Mouse (Mus musculus): ENCODE measurements around the gene Smarcb1. TPM values are rescaled to one million over a fixed set of nuclear protein-coding genes. Genes with fewer than 3 reads are reported as not detected.
A peak's percentile ranks its signal among the peaks of the same experiment; 100 is the strongest.

The Smarcb1 gene
- total and polyA plus RNA-seq, 2 experiments: 10.9 to 18.1 TPM

- Histone ChIP-seq H3K9ac (ENCODE audit: low read depth, low read length) (no peak overlapping the region; the same call in 1 of the 2 replicates), H3K4me1 (ENCODE audit: control insufficient read depth, insufficient read depth, low read length) (peaks cover 5% of the 10 kb centered on the region; the same call in 1 of the 2 replicates), H3K27ac (replicated peaks; ENCODE audit: insufficient read depth, low read depth, low read length) (no peak overlapping the region), H3K36me3 (ENCODE audit: control insufficient read depth, insufficient read depth, low read length) (peaks cover 2% of the 10 kb centered on the region; the same call in 1 of the 2 replicates), H3K4me3 (ENCODE audit: insufficient read depth, low read depth, low read length) (no peak overlapping the region), H3K79me2 (ENCODE audit: control insufficient read depth, insufficient read depth, low read length) (no peaks in the 10 kb centered on the region), H3K27me3 (ENCODE audit: control insufficient read depth, insufficient read depth, low read length) (no peaks in the 10 kb centered on the region)
- no peak for TF ChIP-seq POLR2A (IDR thresholded peaks at IDR 0.05; ENCODE audit: extremely low read depth, insufficient read depth, low read length)
- TF ChIP-seq CTCF (IDR thresholded peaks at IDR 0.05; ENCODE audit: low read depth, low read length): no peak
- DNase-seq (ENCODE audit: extremely low read depth, low read depth, low spot score): no peak
- WGBS: 78% methylated on average over 6 of the region's 6 CpGs
Observed at GRCm38 (mm10) chr10:75898039-75898564, 23.3 kb downstream of the Smarcb1 start.

DNA sequence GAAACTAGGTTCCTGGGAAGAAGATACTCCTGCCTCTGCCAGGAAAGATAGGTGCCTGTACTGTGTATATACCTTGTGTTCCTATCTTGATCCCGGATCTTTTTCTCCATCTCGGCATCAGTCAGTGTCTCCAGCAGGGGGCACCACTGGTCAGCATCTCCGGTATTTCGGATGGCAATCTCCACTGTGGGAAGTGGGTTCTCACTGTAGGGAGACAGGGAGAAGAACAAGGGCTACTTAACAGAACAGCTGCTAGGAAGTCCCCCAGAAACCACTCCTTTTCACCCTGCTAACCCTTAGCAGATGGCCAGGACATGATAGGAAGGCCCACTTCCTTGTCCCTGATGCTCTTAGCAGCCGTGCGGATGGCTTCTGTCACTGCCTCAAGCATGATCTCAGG, 24.0 kb downstream of the Smarcb1 start:
- no peaks in the 10 kb centered on the region for H3K27me3 ChIP-seq (ENCODE audit: control insufficient read depth, insufficient read depth, low read length)
- no peak overlapping the region for H3K9ac ChIP-seq (ENCODE audit: low read depth, low read length)
- DNase-seq (ENCODE audit: extremely low read depth, low read depth, low spot score): peak; percentile 35
- H3K27ac ChIP-seq (replicated peaks; ENCODE audit: insufficient read depth, low read depth, low read length): no peak overlapping the region
- no peak overlapping the region for H3K4me3 ChIP-seq (ENCODE audit: insufficient read depth, low read depth, low read length)
- H3K36me3 ChIP-seq (ENCODE audit: control insufficient read depth, insufficient read depth, low read length): peaks cover under 1% of the 10 kb centered on the region; the same call in 1 of the 2 replicates
- no peaks in the 10 kb centered on the region for H3K79me2 ChIP-seq (ENCODE audit: control insufficient read depth, insufficient read depth, low read length)
- WGBS: 42% methylated on average over 6 of the region's 6 CpGs
- peaks cover 5% of the 10 kb centered on the region; the same call in 1 of the 2 replicates for H3K4me1 ChIP-seq (ENCODE audit: control insufficient read depth, insufficient read depth, low read length)
- TF ChIP-seq POLR2A (IDR thresholded peaks at IDR 0.05; ENCODE audit: extremely low read depth, insufficient read depth, low read length) (no peak), CTCF (IDR thresholded peaks at IDR 0.05; ENCODE audit: low read depth, low read length) (peak; percentile 83)

- 100% methylated on average over 1 of the region's 1 CpGs for WGBS
- TF ChIP-seq CTCF (IDR thresholded peaks at IDR 0.05; ENCODE audit: low read depth, low read length): no peak
- TF ChIP-seq POLR2A (IDR thresholded peaks at IDR 0.05; ENCODE audit: extremely low read depth, insufficient read depth, low read length): no peak
Observed at GRCm38 (mm10) chr10:75896208-75896607, 25.2 kb downstream of the Smarcb1 start.

GRCm38 (mm10) chr10:75895730-75896129, 25.7 kb downstream of the Smarcb1 start:
- Histone ChIP-seq H3K79me2 (ENCODE audit: control insufficient read depth, insufficient read depth, low read length) (no peaks in the 10 kb centered on the region), H3K27me3 (ENCODE audit: control insufficient read depth, insufficient read depth, low read length) (no peaks in the 10 kb centered on the region), H3K4me1 (ENCODE audit: control insufficient read depth, insufficient read depth, low read length) (peaks cover 5% of the 10 kb centered on the region; the same call in 1 of the 2 replicates), H3K4me3 (ENCODE audit: insufficient read depth, low read depth, low read length) (no peak overlapping the region), H3K9ac (ENCODE audit: low read depth, low read length) (no peak overlapping the region), H3K27ac (replicated peaks; ENCODE audit: insufficient read depth, low read depth, low read length) (no peak overlapping the region), H3K36me3 (ENCODE audit: control insufficient read depth, insufficient read depth, low read length) (no peaks in the 10 kb centered on the region; the same call in 1 of the 2 replicates)
- WGBS: 95% methylated on average over 5 of the region's 5 CpGs
- TF ChIP-seq CTCF (IDR thresholded peaks at IDR 0.05; ENCODE audit: low read depth, low read length): no peak
- DNase-seq (ENCODE audit: extremely low read depth, low read depth, low spot score): no peak

More at GRCm38 (mm10) chr10:75896208-75896607, 25.2 kb downstream of the Smarcb1 start:
- Histone ChIP-seq H3K27ac (replicated peaks; ENCODE audit: insufficient read depth, low read depth, low read length) (no peak overlapping the region), H3K27me3 (ENCODE audit: control insufficient read depth, insufficient read depth, low read length) (no peaks in the 10 kb centered on the region), H3K9ac (ENCODE audit: low read depth, low read length) (no peak overlapping the region), H3K4me1 (ENCODE audit: control insufficient read depth, insufficient read depth, low read length) (peaks cover 5% of the 10 kb centered on the region; the same call in 1 of the 2 replicates), H3K36me3 (ENCODE audit: control insufficient read depth, insufficient read depth, low read length) (no peaks in the 10 kb centered on the region; the same call in 1 of the 2 replicates), H3K4me3 (ENCODE audit: insufficient read depth, low read depth, low read length) (no peak overlapping the region), H3K79me2 (ENCODE audit: control insufficient read depth, insufficient read depth, low read length) (no peaks in the 10 kb centered on the region)
- DNase-seq (ENCODE audit: extremely low read depth, low read depth, low spot score): no peak

GRCm38 (mm10) chr10:75894601-75895000, 26.8 kb downstream of the Smarcb1 start:
- Histone ChIP-seq H3K9ac (ENCODE audit: low read depth, low read length) (no peak overlapping the region), H3K27me3 (ENCODE audit: control insufficient read depth, insufficient read depth, low read length) (no peaks in the 10 kb centered on the region), H3K4me1 (ENCODE audit: control insufficient read depth, insufficient read depth, low read length) (peaks cover 5% of the 10 kb centered on the region; the same call in 1 of the 2 replicates), H3K4me3 (ENCODE audit: insufficient read depth, low read depth, low read length) (no peak overlapping the region), H3K79me2 (ENCODE audit: control insufficient read depth, insufficient read depth, low read length) (no peaks in the 10 kb centered on the region), H3K36me3 (ENCODE audit: control insufficient read depth, insufficient read depth, low read length) (no peaks in the 10 kb centered on the region; the same call in 1 of the 2 replicates), H3K27ac (replicated peaks; ENCODE audit: insufficient read depth, low read depth, low read length) (no peak overlapping the region)
- no peak for DNase-seq (ENCODE audit: extremely low read depth, low read depth, low spot score)
- WGBS: 83% methylated on average over 6 of the region's 6 CpGs
- TF ChIP-seq POLR2A (IDR thresholded peaks at IDR 0.05; ENCODE audit: extremely low read depth, insufficient read depth, low read length) (no peak), CTCF (IDR thresholded peaks at IDR 0.05; ENCODE audit: low read depth, low read length) (no peak)

GRCm38 (mm10) chr10:75893089-75893750, 28.2 kb downstream of the Smarcb1 start, which contains the start of gene Derl3:
TSS of gene Derl3 (plus strand) at chr10:75893413.
- Histone ChIP-seq H3K4me3 (ENCODE audit: insufficient read depth, low read depth, low read length) (peak within 1 kb of the TSS; percentile 51; the same call in 1 of the 2 replicates), H3K36me3 (ENCODE audit: control insufficient read depth, insufficient read depth, low read length) (no peaks in the 10 kb centered on the region; the same call in 1 of the 2 replicates), H3K27ac (replicated peaks; ENCODE audit: insufficient read depth, low read depth, low read length) (no peak within 1 kb of the TSS), H3K9ac (ENCODE audit: low read depth, low read length) (peak within 1 kb of the TSS; percentile 79), H3K27me3 (ENCODE audit: control insufficient read depth, insufficient read depth, low read length) (no peaks in the 10 kb centered on the region), H3K4me1 (ENCODE audit: control insufficient read depth, insufficient read depth, low read length) (peaks cover 5% of the 10 kb centered on the region; the same call in 1 of the 2 replicates), H3K79me2 (ENCODE audit: control insufficient read depth, insufficient read depth, low read length) (no peaks in the 10 kb centered on the region)
- 3% methylated on average over 51 of the region's 51 CpGs for WGBS
- DNase-seq (ENCODE audit: extremely low read depth, low read depth, low spot score): peak; percentile 96
- TF ChIP-seq CTCF (IDR thresholded peaks at IDR 0.05; ENCODE audit: low read depth, low read length) (no peak), POLR2A (IDR thresholded peaks at IDR 0.05; ENCODE audit: extremely low read depth, insufficient read depth, low read length) (no peak)
